ENCODE assay signal across 31 mouse cellular contexts in the genomic region with DNA sequence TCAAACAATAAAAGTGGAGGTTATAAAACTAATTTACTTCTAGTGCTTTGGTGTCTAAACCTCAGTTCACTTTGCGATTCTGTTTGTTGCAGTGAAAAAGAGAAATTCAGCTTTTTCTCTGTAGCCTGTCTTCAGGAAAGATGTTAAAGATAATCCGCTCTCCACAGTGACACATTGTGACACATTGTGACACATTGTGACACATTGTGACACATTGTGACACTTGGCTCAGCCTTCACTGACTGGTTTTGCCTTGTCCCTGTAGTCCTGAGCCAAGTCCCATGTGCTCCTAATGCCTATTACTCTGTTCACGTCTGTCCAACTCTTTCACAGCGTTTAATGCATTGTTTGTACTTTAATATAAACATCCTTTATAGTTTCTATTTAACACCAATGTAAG.
DNase-seq lines count a peak whose midpoint lies in the region; ATAC-seq and TF ChIP-seq lines count a peak whose summit lies in the region.
"Had no signal": no experiment of that assay in that cellular context is flagged by ENCODE, and none has a peak within 500 bp of the region (broad histone marks: within the 10 kb centered on the region; RNA-seq: fewer than 3 reads in every experiment).

No protein-coding gene starts in this region.

- no peak overlapping the region for H3K9ac ChIP-seq in forebrain, embryonic 13.5 days
- H3K9ac ChIP-seq in midbrain, embryonic 11.5 days (ENCODE audit: low read length) = no peak overlapping the region
- H3K9ac ChIP-seq in midbrain, embryonic 13.5 days (replicated peaks) = no peak overlapping the region
- H3K9ac ChIP-seq: embryonic facial prominence, embryonic 15.5 days; heart, embryonic 12.5 days; hindbrain, embryonic 13.5 days; limb, embryonic 15.5 days; liver, embryonic 14.5 days; lung, embryonic 15.5 days; midbrain, embryonic 15.5 days; neural tube, embryonic 13.5 days had no signal

- no peak overlapping the region for H3K4me2 ChIP-seq in forebrain, embryonic 13.5 days
- no peak overlapping the region for H3K4me2 ChIP-seq in midbrain, embryonic 11.5 days
- no peak overlapping the region for H3K4me2 ChIP-seq in midbrain, embryonic 13.5 days (replicated peaks)
- H3K4me2 ChIP-seq: embryonic facial prominence, embryonic 15.5 days; heart, embryonic 12.5 days; hindbrain, embryonic 13.5 days; limb, embryonic 15.5 days; lung, embryonic 15.5 days; midbrain, embryonic 15.5 days; neural tube, embryonic 13.5 days had no signal

- H3K27ac ChIP-seq in forebrain, embryonic 13.5 days = no peak overlapping the region
- no peak overlapping the region for H3K27ac ChIP-seq in forebrain, embryonic 10.5 days
- H3K27ac ChIP-seq in midbrain, embryonic 11.5 days (ENCODE audit: low read depth, low read length) = no peak overlapping the region
- H3K27ac ChIP-seq in midbrain, embryonic 13.5 days = no peak overlapping the region
- H3K27ac ChIP-seq: embryonic facial prominence, embryonic 10.5 days; embryonic facial prominence, embryonic 15.5 days; hindbrain, embryonic 13.5 days; limb, embryonic 10.5 days; limb, embryonic 15.5 days; liver, embryonic 14.5 days; lung, embryonic 15.5 days; midbrain, embryonic 15.5 days; neural tube, embryonic 13.5 days had no signal

- WGBS in forebrain, embryonic 13.5 days = 61% methylated on average over 4 of the region's 4 CpGs
- WGBS in forebrain, embryonic 10.5 days = 90% methylated on average over 4 of the region's 4 CpGs
- 87% methylated on average over 4 of the region's 4 CpGs for WGBS in midbrain, embryonic 11.5 days
- 85% methylated on average over 4 of the region's 4 CpGs for WGBS in midbrain, embryonic 13.5 days

- H3K9me3 ChIP-seq in forebrain, embryonic 13.5 days (replicated peaks) = no peaks in the 10 kb centered on the region
- no peaks in the 10 kb centered on the region for H3K9me3 ChIP-seq in forebrain, embryonic 10.5 days
- H3K9me3 ChIP-seq in midbrain, embryonic 11.5 days (ENCODE audit: control insufficient read depth, low read length) = no peaks in the 10 kb centered on the region
- no peaks in the 10 kb centered on the region for H3K9me3 ChIP-seq in midbrain, embryonic 13.5 days
- H3K9me3 ChIP-seq: embryonic facial prominence, embryonic 10.5 days; embryonic facial prominence, embryonic 15.5 days; heart, embryonic 12.5 days; hindbrain, embryonic 13.5 days; limb, embryonic 10.5 days; limb, embryonic 15.5 days; lung, embryonic 15.5 days; midbrain, embryonic 15.5 days; neural tube, embryonic 13.5 days had no signal

- TF ChIP-seq CTCF in brain, embryonic 14.5 days (IDR thresholded peaks at IDR 0.05; ENCODE audit: borderline replicate concordance, extremely low read depth, insufficient read depth, insufficient read length) = no peak

- no peak overlapping the region for H3K4me3 ChIP-seq in forebrain, embryonic 13.5 days
- no peak overlapping the region for H3K4me3 ChIP-seq in forebrain, embryonic 10.5 days
- H3K4me3 ChIP-seq in midbrain, embryonic 11.5 days (ENCODE audit: low read depth, low read length) = no peak overlapping the region
- no peak overlapping the region for H3K4me3 ChIP-seq in midbrain, embryonic 13.5 days (replicated peaks)
- H3K4me3 ChIP-seq: embryonic facial prominence, embryonic 10.5 days; embryonic facial prominence, embryonic 15.5 days; heart, embryonic 12.5 days; hindbrain, embryonic 13.5 days; limb, embryonic 10.5 days; limb, embryonic 15.5 days; lung, embryonic 15.5 days; midbrain, embryonic 15.5 days; myocyte; neural tube, embryonic 13.5 days had no signal

- H3K36me3 ChIP-seq in forebrain, embryonic 13.5 days (ENCODE audit: poor library complexity, severe bottlenecking) = no peaks in the 10 kb centered on the region
- no peaks in the 10 kb centered on the region for H3K36me3 ChIP-seq in forebrain, embryonic 10.5 days (replicated peaks)
- no peaks in the 10 kb centered on the region for H3K36me3 ChIP-seq in midbrain, embryonic 11.5 days (ENCODE audit: control insufficient read depth, insufficient read depth, low read length)
- H3K36me3 ChIP-seq in midbrain, embryonic 13.5 days = no peaks in the 10 kb centered on the region
- H3K36me3 ChIP-seq: embryonic facial prominence, embryonic 10.5 days; embryonic facial prominence, embryonic 15.5 days; heart, embryonic 12.5 days; hindbrain, embryonic 13.5 days; limb, embryonic 10.5 days; limb, embryonic 15.5 days; lung, embryonic 15.5 days; midbrain, embryonic 15.5 days; neural tube, embryonic 13.5 days had no signal

- peak; percentile 76 for ATAC-seq in forebrain, embryonic 13.5 days
- no peak for ATAC-seq in midbrain, embryonic 11.5 days (ENCODE audit: low FRiP score)
- no peak for ATAC-seq in midbrain, embryonic 13.5 days
- ATAC-seq in granulocyte monocyte progenitor cell, adult 5-6 weeks (replicated peaks; ENCODE audit: poor library complexity, severe bottlenecking) = peak; percentile 69
- ATAC-seq: activated CD4-positive, CD25-positive, alpha-beta regulatory T cell, adult 4 months; intestine, embryonic 16.5 days had no signal

- no peak for DNase-seq in forebrain, embryonic 10.5 days (ENCODE audit: extremely low spot score, low spot score)
- DNase-seq in midbrain, embryonic 11.5 days (ENCODE audit: low spot score, missing footprints) = peak; percentile 76
- peak; percentile 69 for DNase-seq in brain, embryonic 14.5 days (ENCODE audit: low read depth)
- DNase-seq in heart, adult 9 months (ENCODE audit: low spot score in 2 of 2) = no peak
- DNase-seq in embryo, embryonic 10 days (ENCODE audit: low spot score) = no peak
- DNase-seq: B cell, adult 2 months; cerebellum, adult 2 months; cerebellum, postnatal 14 days; heart, adult 11 months; heart, postnatal 4 days; kidney, adult 9 months; kidney, postnatal 10 days; lung, postnatal 4 days; thymus, postnatal 4 days had no signal

- no peak for TF ChIP-seq POLR2A in brain, embryonic 14.5 days (IDR thresholded peaks at IDR 0.05; ENCODE audit: borderline replicate concordance, extremely low read depth, insufficient read depth, insufficient read length, poor library complexity, severe bottlenecking)

- H3K4me1 ChIP-seq in forebrain, embryonic 13.5 days = 0 out of 2 replicates have a peak, but pooled peaks cover 12% of the 10 kb centered on the region
- 0 out of 2 replicates have a peak, but pooled peaks cover 4% of the 10 kb centered on the region for H3K4me1 ChIP-seq in forebrain, embryonic 10.5 days
- no peaks in the 10 kb centered on the region; the same call in 1 of the 2 replicates for H3K4me1 ChIP-seq in midbrain, embryonic 11.5 days (ENCODE audit: control insufficient read depth, insufficient read depth, low read length)
- no peaks in the 10 kb centered on the region; the same call in 1 of the 2 replicates for H3K4me1 ChIP-seq in midbrain, embryonic 13.5 days (replicated peaks)
- H3K4me1 ChIP-seq: embryonic facial prominence, embryonic 10.5 days; embryonic facial prominence, embryonic 15.5 days; heart, embryonic 12.5 days; limb, embryonic 10.5 days; limb, embryonic 15.5 days; midbrain, embryonic 15.5 days had no signal

- H3K27me3 ChIP-seq in forebrain, embryonic 13.5 days = no peaks in the 10 kb centered on the region
- H3K27me3 ChIP-seq in forebrain, embryonic 10.5 days (ENCODE audit: poor library complexity, severe bottlenecking) = no peaks in the 10 kb centered on the region
- no peaks in the 10 kb centered on the region for H3K27me3 ChIP-seq in midbrain, embryonic 11.5 days (ENCODE audit: control insufficient read depth, insufficient read depth, low read length)
- no peaks in the 10 kb centered on the region for H3K27me3 ChIP-seq in midbrain, embryonic 13.5 days
- H3K27me3 ChIP-seq: CH12.LX; embryonic facial prominence, embryonic 15.5 days; heart, embryonic 12.5 days; hindbrain, embryonic 13.5 days; limb, embryonic 15.5 days; lung, embryonic 15.5 days; midbrain, embryonic 15.5 days; neural tube, embryonic 13.5 days had no signal

Comparison
In these comparisons a context has a peak if more than half of its experiments do, and no peak if none do; other contexts are left out.
1. ATAC-seq: peak in forebrain, embryonic 13.5 days (single experiment) and granulocyte monocyte progenitor cell, adult 5-6 weeks (single experiment); none in midbrain, embryonic 11.5 days (single experiment) and midbrain, embryonic 13.5 days (single experiment).
2. DNase-seq: peak in midbrain, embryonic 11.5 days (single experiment) and brain, embryonic 14.5 days (single experiment); none in forebrain, embryonic 10.5 days (single experiment), heart, adult 9 months (0 of 2) and embryo, embryonic 10 days (single experiment).